Mouse (Mus musculus): ENCODE results near the gene Usp6nl.

DNA sequence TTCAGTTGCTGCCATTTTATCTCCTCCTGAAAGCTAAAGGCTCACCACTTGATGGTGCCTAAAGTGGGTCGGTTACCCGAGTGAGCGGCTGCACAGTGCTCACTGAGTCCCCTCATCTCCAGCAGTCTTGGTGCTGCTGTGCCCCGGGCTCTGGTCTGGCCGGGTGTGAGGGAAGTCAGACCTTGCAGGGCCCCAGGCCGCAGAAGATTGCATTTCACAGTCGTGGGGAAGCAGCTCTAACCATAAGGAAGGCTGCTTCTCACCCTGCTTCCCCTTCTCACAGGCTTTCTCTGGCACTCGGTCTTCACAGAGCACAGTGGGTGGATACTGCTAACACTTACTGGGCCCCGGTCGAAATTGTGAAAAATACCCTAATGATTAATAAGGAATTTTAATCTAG, 119.8 kb downstream of the Usp6nl start:
- TF ChIP-seq EP300 (IDR thresholded peaks at IDR 0.05; ENCODE audit: low read depth) (no peak), CTCF (IDR thresholded peaks at IDR 0.05; ENCODE audit: low read depth) (no peak)
